Mouse (Mus musculus) left cerebral cortex, postnatal 10 days (tissue): ENCODE data around the gene Kifc3. TPM values are rescaled to one million over a fixed set of nuclear protein-coding genes. Genes with fewer than 3 reads are reported as not detected.
A peak's percentile ranks its signal among the peaks of the same experiment; 100 is the strongest.
"Not testable (repeated sequence)": the region's sequence is repeated elsewhere in the genome, so short reads cannot be mapped to it uniquely, and the experiment has no call there.

Source experiments
- DNase-seq, 2 experiments: peaks; one replicate each; pipeline ENCODE4 v3.0.0; 2021 to 2022; ENCODE audit warnings: low spot score in 2 of 2, mixed read lengths in 1 of 2; ENCODE audit errors: extremely low spot score in 1 of 2
- intact Hi-C: fragments of 180-260 bp; cut with DNase I; formaldehyde crosslinking; loops from one replicate; pipeline ENCODE4 v1.15.1; 2025
- total RNA-seq, 2 experiments: library from RNA; stranded (reverse); gene quantifications; 2 replicates each; pipeline ENCODE4 v1.2.3; 2021

The Kifc3 gene
- 10 to 100 TPM; 56.2 to 58.6 TPM for total RNA-seq

GRCm38 (mm10) chr8:95202649-95203275, at the start of gene Kifc3:
Gene Kifc3, minus strand, starts transcription at chr8:95202812.
- no peak for DNase-seq
- intact Hi-C loops, result loop anchor here (2.0 to 10.0 kb wide), 3 partner anchors 66 to 260 kb away; no protein-coding TSS in a partner anchor

GRCm38 (mm10) chr8:95252056-95252455, 49.4 kb upstream of the Kifc3 start:
- no peak for DNase-seq
- intact Hi-C loops, result loop anchor here (10.0 kb wide), 1 partner anchor 173 kb away; no protein-coding TSS in a partner anchor

DNA sequence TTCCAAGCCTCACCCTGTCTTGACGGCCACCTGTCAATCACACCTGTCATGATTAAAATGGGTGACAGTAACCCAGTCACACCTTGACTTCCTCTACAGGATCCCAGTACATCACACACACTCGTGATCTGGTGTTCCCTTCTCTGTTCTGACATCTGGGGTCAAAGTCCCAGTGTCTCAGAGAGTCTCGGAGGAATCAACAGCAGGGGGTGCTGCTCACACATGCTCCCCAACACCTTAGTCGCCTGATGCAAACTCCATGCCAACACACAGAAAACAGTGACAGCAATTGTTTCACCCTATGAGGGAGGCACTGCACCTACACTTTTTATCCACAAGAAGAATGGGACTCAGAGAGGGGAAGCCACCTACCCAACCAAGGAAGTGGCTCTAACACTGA, 47.2 kb upstream of the Kifc3 start:
- no peak for DNase-seq
- intact Hi-C loops, result loop anchor here (10.0 kb wide), 1 partner anchor 175 kb away; no protein-coding TSS in a partner anchor

- DNase-seq, result no peak
- intact Hi-C loops, result no loop called here
These were observed 44.7 kb upstream of the Kifc3 start for GRCm38 (mm10) chr8:95247277-95247676.

DNA sequence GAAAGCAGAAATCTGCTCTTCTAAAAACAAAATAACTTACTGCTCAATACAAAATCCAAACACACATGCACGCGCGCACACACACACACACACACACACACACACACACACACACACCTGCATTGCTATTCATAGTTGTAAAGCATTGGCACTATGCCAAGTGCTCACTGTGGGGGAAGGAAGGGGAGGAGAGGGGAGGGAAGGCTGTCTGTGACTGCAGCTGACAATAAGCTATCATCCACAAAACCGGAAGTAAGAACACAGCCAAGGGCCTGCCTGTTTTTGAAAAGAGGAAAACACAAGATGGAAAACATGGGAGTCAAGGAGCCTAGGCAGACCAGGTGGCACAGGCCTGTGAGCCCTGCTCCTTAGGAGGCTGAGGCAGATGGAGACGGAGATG, 42.6 kb upstream of the Kifc3 start:
- DNase-seq, result peak in 1 of 2 experiments; percentile 83
- intact Hi-C loops, result no loop called here

GRCm38 (mm10) chr8:95243853-95244252, 41.2 kb upstream of the Kifc3 start:
- intact Hi-C loops, result no loop called here
- no peak for DNase-seq

DNA sequence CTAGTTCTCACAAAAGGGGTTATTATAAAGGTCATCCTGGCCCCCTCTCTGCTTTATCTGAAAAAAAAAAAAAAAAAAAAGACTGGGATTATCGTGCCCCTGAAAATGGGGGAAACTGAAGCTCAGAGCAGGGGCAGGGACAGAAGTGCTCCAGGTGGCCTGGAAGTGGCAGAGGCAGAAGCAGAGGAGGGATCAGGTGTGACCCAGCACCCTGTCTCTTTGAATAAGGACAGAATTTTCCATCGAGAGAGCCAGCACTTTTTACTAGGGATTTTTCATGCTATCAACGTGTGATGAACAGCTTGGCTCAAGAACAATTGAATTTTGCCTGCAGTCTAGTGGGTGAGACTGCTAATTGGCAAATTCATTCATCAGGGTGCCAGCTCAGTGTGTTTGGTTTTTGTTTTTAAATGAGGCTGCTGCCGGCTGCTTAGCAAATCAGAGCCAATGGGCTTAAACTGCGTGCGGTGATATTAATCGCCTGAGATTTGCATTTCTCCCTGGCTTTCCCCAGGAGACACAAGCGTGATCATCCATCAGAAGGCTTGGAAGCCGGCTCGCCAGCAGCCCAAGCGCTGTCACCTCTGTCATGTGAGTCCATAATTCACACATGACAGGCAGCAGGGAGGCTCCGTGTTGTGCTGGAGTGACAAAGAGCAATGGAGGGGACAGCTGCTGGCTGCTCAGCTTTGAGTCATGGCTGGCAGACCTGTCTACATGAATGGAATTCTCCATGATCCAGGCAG, 40.4 kb upstream of the Kifc3 start:
- DNase-seq, result peak in 1 of 2 experiments; percentile 38
- intact Hi-C loops, result no loop called here

GRCm38 (mm10) chr8:95242099-95242825, 39.6 kb upstream of the Kifc3 start:
- DNase-seq, result no peak
- intact Hi-C loops, result no loop called here

- intact Hi-C loops, result no loop called here
These were observed 33.1 kb upstream of the Kifc3 start for GRCm38 (mm10) chr8:95235683-95236082.

DNA sequence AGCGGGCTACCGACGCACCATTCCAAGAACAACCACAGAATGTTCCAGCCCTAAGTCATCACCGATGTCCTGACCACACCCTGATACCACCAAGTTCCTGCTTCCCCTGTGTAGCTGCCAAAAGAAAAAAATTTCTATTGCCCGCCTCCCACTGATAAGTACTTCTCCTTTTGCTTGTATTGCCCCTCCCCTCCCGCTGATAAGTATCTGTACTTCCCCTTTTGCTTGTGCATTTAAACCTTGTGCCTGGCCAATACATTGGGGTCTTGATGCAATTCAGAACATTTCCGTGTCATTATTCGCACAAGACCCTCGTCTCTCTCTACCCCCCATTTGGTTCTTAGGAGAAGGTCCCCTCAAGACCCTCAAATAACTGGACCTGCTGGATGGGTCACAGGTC, 27.5 kb upstream of the Kifc3 start:
- DNase-seq, intact Hi-C loops: not testable (repeated sequence)

More at GRCm38 (mm10) chr8:95235683-95236082, 33.1 kb upstream of the Kifc3 start:
- DNase-seq, result peak; percentile 67 to 73

GRCm38 (mm10) chr8:95227151-95227468, 24.5 kb upstream of the Kifc3 start:
- intact Hi-C loops, result no loop called here

GRCm38 (mm10) chr8:95226251-95227150, 23.9 kb upstream of the Kifc3 start:
- DNase-seq, result no peak
- intact Hi-C loops, result no loop called here

More at GRCm38 (mm10) chr8:95227151-95227468, 24.5 kb upstream of the Kifc3 start:
- DNase-seq, result no peak

DNA sequence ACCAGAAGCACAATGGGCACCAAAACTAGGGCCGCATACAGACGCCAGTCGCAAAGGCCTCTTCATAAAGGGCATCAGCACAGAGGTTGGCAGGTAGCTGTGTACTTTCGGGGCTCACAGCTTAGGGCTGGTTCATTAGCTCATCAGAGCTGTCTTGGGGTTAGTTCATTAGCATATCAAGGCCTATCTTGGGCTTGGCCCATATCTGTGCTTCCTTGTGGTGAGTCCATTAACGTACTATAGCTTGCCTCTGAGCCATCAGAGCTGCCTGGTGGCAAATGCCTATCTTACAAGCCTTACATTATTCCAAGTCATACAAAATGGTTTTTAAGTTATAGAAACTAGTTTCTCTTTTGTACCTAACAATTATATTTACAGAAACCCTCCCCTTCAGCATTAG, 21.4 kb upstream of the Kifc3 start:
- intact Hi-C loops, result no loop called here
- no peak for DNase-seq

DNA sequence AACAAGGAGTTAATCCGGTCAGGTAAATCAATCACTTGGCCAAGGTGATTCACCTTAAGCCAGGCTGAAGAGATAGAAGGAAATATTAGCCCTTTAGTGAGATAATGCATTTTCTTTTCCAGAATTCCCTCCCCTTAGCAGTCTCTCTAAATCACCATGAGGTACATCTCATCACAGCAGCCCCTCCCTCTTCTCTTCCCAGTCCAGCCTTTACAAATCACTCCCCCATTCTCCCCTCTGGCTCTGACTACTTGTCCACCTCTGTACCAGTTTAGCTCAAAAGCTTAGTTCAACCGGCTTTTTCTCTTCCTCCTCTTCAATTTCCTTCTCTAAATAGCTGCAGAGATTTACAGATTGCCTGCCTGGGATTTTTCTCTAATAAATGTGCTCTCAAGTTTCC, 18.4 kb upstream of the Kifc3 start:
- DNase-seq, result no peak
- intact Hi-C loops, result no loop called here

DNA sequence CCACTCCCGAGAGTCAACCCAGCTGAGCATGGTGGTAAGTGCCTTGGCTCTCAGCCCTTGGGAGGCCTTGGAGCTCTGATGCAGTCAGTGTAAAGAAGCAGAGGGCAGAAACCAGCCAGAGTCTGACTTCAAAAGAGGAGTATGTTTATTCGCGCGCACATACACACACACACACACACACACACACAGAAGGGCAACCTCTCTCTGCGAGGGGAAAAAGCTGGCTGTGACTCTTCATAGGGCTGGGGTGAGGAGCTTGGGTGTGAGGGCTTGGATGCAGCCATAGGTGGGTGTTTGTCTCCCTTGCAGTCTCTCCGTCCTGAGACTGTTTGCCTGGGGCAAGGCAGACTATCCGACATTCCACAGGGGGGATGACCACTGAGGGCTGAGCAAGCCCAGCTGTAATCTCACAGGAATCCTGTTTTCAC, 18.0 kb upstream of the Kifc3 start:
- intact Hi-C loops, result no loop called here
- DNase-seq, result no peak

DNA sequence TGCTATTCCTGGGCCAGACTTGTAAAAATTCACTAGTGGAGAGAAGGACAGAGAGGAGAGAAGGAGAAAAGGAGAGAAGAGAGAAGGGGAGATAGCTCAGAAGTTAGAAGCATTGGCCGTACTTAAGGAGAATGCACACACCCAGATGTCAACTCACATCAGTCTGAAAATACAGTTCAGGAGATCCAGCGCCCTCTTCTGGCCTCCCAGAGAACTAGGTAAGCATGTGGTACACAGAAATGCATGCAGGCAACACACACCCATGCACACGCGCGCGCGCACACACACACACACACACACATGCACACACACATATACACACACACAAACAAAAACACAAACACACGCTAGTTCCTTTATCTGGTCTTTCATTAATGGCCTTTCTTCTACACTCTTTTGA, 17.0 kb upstream of the Kifc3 start:
- intact Hi-C loops, result no loop called here

GRCm38 (mm10) chr8:95215709-95216360, 13.2 kb upstream of the Kifc3 start:
- intact Hi-C loops, result no loop called here
- no peak for DNase-seq

More for the DNA sequence above, 17.0 kb upstream of the Kifc3 start:
- DNase-seq, result no peak

- intact Hi-C loops, result loop anchor here (10.0 kb wide), 1 partner anchor 105 kb away; no protein-coding TSS in a partner anchor
- no peak for DNase-seq
These were observed 7.3 kb upstream of the Kifc3 start for GRCm38 (mm10) chr8:95209924-95210323.
